Mouse (Mus musculus) liver, embryonic 13.5 days (tissue): Measurements from ENCODE around the gene Mpo. TPM values are rescaled to one million over a fixed set of nuclear protein-coding genes. Genes with fewer than 3 reads are reported as not detected.

Source experiments
- ATAC-seq: fragments of 200-750 bp; cut with Nextera tagmentation; 2 replicates; pipeline ENCODE4 v1.8.0; 2017; ENCODE audit warnings: low read depth, mild to moderate bottlenecking, moderate number of reproducible peaks, moderate library complexity
- DNase-seq: peaks from one replicate; pipeline ENCODE4 v3.0.0; 2022
- H3K27ac ChIP-seq: fragments of 300-500 bp; sonication (generic); 2 replicates; pipeline ENCODE4 v1.5.1; 2015; ENCODE audit warnings: moderate library complexity, mild to moderate bottlenecking, inconsistent platforms
- H3K27me3 ChIP-seq: fragments of 300-500 bp; sonication (generic); 2 replicates; pipeline ENCODE4 v1.6.1; 2015; ENCODE audit warnings: mild to moderate bottlenecking, inconsistent platforms
- H3K36me3 ChIP-seq: fragments of 300-500 bp; sonication (generic); 2 replicates; pipeline ENCODE4 v1.6.1; 2015; ENCODE audit warnings: mild to moderate bottlenecking, inconsistent platforms
- H3K4me1 ChIP-seq: fragments of 300-500 bp; sonication (generic); replicated peaks from 2 replicates; pipeline ENCODE4 v1.6.1; 2015; ENCODE audit warnings: inconsistent platforms
- H3K4me2 ChIP-seq: fragments of 300-500 bp; sonication (generic); 2 replicates; pipeline ENCODE4 v1.6.1; 2015; ENCODE audit warnings: inconsistent platforms, mild to moderate bottlenecking, moderate library complexity
- H3K4me3 ChIP-seq: fragments of 300-500 bp; sonication (generic); replicated peaks from 2 replicates; pipeline ENCODE4 v1.5.1; 2015; ENCODE audit warnings: mild to moderate bottlenecking, inconsistent platforms
- H3K9ac ChIP-seq: fragments of 300-500 bp; sonication (generic); 2 replicates; pipeline ENCODE4 v1.6.1; 2015; ENCODE audit warnings: mild to moderate bottlenecking, inconsistent platforms
- H3K9me3 ChIP-seq: fragments of 300-500 bp; sonication (generic); replicated peaks from 2 replicates; pipeline ENCODE4 v1.6.1; 2016; ENCODE audit warnings: inconsistent platforms
- WGBS: fragments of 180-500 bp; shearing (Covaris S2); methylation state at CpG from one replicate; pipeline ENCODE4 v1.1.7; 2015; ENCODE audit not compliant: insufficient replicate concordance; 5-methylcytosine and 5-hydroxymethylcytosine counted together
- polyA plus RNA-seq: library from polyadenylated mRNA; unstranded; fragments of >200 nt; fragmentation: Nextera tagmentation; extraction: Ambion mirVana; gene quantifications from 2 replicates; pipeline ENCODE4 v1.2.1, GENCODE M21; 2015

The Mpo gene
- polyA plus RNA-seq, 1 experiment from 2014 or later = 276 TPM

- peaks cover 57% of the 10 kb centered on the region for H3K4me1 ChIP-seq
- 12% methylated on average over 4 of the region's 4 CpGs for WGBS
- no peak overlapping the region for H3K9ac ChIP-seq
- peaks cover 40% of the 10 kb centered on the region for H3K27me3 ChIP-seq
- no peaks in the 10 kb centered on the region for H3K9me3 ChIP-seq
- no peak overlapping the region for H3K4me3 ChIP-seq
- ATAC-seq (peak; percentile 38), DNase-seq (no peak)
- H3K4me2 ChIP-seq = 0 out of 2 replicates have a peak overlapping the region, but pooled peaks have one; percentile 88
- H3K36me3 ChIP-seq = peaks cover 23% of the 10 kb centered on the region
- H3K27ac ChIP-seq = peak overlapping the region; percentile 100
These were observed 34.3 kb upstream of the Mpo start for GRCm38 (mm10) chr11:87758957-87759608.

- H3K4me3 ChIP-seq = no peak overlapping the region
- peak; percentile 12 for ATAC-seq
- peaks cover 45% of the 10 kb centered on the region for H3K27me3 ChIP-seq
- peaks cover 57% of the 10 kb centered on the region for H3K4me1 ChIP-seq
- no peak overlapping the region for H3K9ac ChIP-seq
- peak; percentile 70 for DNase-seq
- no peaks in the 10 kb centered on the region for H3K9me3 ChIP-seq
- H3K36me3 ChIP-seq = peaks cover 23% of the 10 kb centered on the region
- under 1% methylated on average over 3 of the region's 3 CpGs for WGBS
- H3K27ac ChIP-seq = peak overlapping the region; percentile 74
- no peak overlapping the region for H3K4me2 ChIP-seq
These were observed 33.8 kb upstream of the Mpo start for GRCm38 (mm10) chr11:87759609-87760005.

GRCm38 (mm10) chr11:87760301-87761081 lies 32.9 kb upstream of the Mpo start, which contains the start of gene Tspoap1:
Tspoap1 (plus strand) TSS chr11:87760541.
- no peak for ATAC-seq
- H3K27me3 ChIP-seq = peaks cover 54% of the 10 kb centered on the region

GRCm38 (mm10) chr11:87761181-87761721 lies 32.1 kb upstream of the Mpo start:
- H3K27ac ChIP-seq = no peak overlapping the region; the same call in 1 of the 2 replicates
- H3K4me3 ChIP-seq = no peak overlapping the region
- H3K9me3 ChIP-seq = no peaks in the 10 kb centered on the region
- H3K36me3 ChIP-seq = peaks cover 20% of the 10 kb centered on the region
- no peak overlapping the region for H3K4me2 ChIP-seq
- no peak overlapping the region for H3K9ac ChIP-seq
- DNase-seq (no peak), ATAC-seq (no peak)
- WGBS = 57% methylated on average over 11 of the region's 11 CpGs
- H3K4me1 ChIP-seq = peaks cover 52% of the 10 kb centered on the region
- peaks cover 62% of the 10 kb centered on the region for H3K27me3 ChIP-seq

More at GRCm38 (mm10) chr11:87760301-87761081, 32.9 kb upstream of the Mpo start, which contains the start of gene Tspoap1:
- Histone ChIP-seq H3K4me1 (peaks cover 52% of the 10 kb centered on the region), H3K4me3 (0 out of 2 replicates have a peak within 1 kb of the TSS, but pooled peaks have one; percentile 2), H3K9me3 (no peaks in the 10 kb centered on the region), H3K9ac (peak within 1 kb of the TSS; percentile 28; the same call in 1 of the 2 replicates), H3K27ac (peak within 1 kb of the TSS; percentile 74), H3K4me2 (no peak within 1 kb of the TSS), H3K36me3 (peaks cover 23% of the 10 kb centered on the region)
- peak; percentile 50 for DNase-seq
- 7% methylated on average over 23 of the region's 23 CpGs for WGBS

GRCm38 (mm10) chr11:87761806-87762701 lies 31.3 kb upstream of the Mpo start:
- Histone ChIP-seq H3K9me3 (no peaks in the 10 kb centered on the region), H3K4me2 (no peak overlapping the region), H3K27me3 (peaks cover 70% of the 10 kb centered on the region), H3K4me1 (peaks cover 52% of the 10 kb centered on the region), H3K27ac (no peak overlapping the region), H3K4me3 (no peak overlapping the region), H3K9ac (no peak overlapping the region), H3K36me3 (peaks cover 12% of the 10 kb centered on the region)
- ATAC-seq (no peak), DNase-seq (no peak)
- WGBS = 68% methylated on average over 14 of the region's 14 CpGs

- Histone ChIP-seq H3K4me1 (peaks cover 49% of the 10 kb centered on the region), H3K9ac (0 out of 2 replicates have a peak overlapping the region, but pooled peaks have one; percentile 5), H3K4me3 (no peak overlapping the region), H3K27ac (no peak overlapping the region), H3K36me3 (peaks cover 4% of the 10 kb centered on the region; the same call in 1 of the 2 replicates), H3K4me2 (peak overlapping the region; percentile 72; the same call in 1 of the 2 replicates), H3K27me3 (peaks cover 70% of the 10 kb centered on the region), H3K9me3 (no peaks in the 10 kb centered on the region)
- 62% methylated on average over 12 of the region's 12 CpGs for WGBS
- ATAC-seq (no peak), DNase-seq (no peak)
These were observed 30.5 kb upstream of the Mpo start for GRCm38 (mm10) chr11:87762702-87763385.

- peak overlapping the region; percentile 72 for H3K4me2 ChIP-seq
- no peaks in the 10 kb centered on the region for H3K9me3 ChIP-seq
- no peak overlapping the region for H3K9ac ChIP-seq
- no peak overlapping the region for H3K27ac ChIP-seq
- H3K27me3 ChIP-seq = peaks cover 71% of the 10 kb centered on the region
- ATAC-seq (no peak), DNase-seq (no peak)
- peak overlapping the region; percentile 47 for H3K4me3 ChIP-seq
- 31% methylated on average over 17 of the region's 17 CpGs for WGBS
- no peaks in the 10 kb centered on the region for H3K36me3 ChIP-seq
- H3K4me1 ChIP-seq = peaks cover 49% of the 10 kb centered on the region
These were observed 29.8 kb upstream of the Mpo start for GRCm38 (mm10) chr11:87763511-87763987.

- peaks cover 48% of the 10 kb centered on the region for H3K4me1 ChIP-seq
- peak overlapping the region; percentile 72 for H3K4me2 ChIP-seq
These were observed 29.1 kb upstream of the Mpo start for GRCm38 (mm10) chr11:87763988-87764876.

GRCm38 (mm10) chr11:87768745-87769144 lies 24.6 kb upstream of the Mpo start:
- WGBS = 46% methylated on average over 4 of the region's 4 CpGs

More at GRCm38 (mm10) chr11:87763988-87764876, 29.1 kb upstream of the Mpo start:
- Histone ChIP-seq H3K4me3 (peak overlapping the region; percentile 47), H3K27me3 (peaks cover 71% of the 10 kb centered on the region), H3K36me3 (no peaks in the 10 kb centered on the region), H3K27ac (no peak overlapping the region), H3K9ac (peak overlapping the region; percentile 40; the same call in 1 of the 2 replicates), H3K9me3 (no peaks in the 10 kb centered on the region)
- WGBS = 9% methylated on average over 65 of the region's 65 CpGs
- DNase-seq (no peak), ATAC-seq (no peak)

More at GRCm38 (mm10) chr11:87768745-87769144, 24.6 kb upstream of the Mpo start:
- H3K9ac ChIP-seq = no peak overlapping the region
- no peak overlapping the region for H3K4me2 ChIP-seq
- H3K27ac ChIP-seq = no peak overlapping the region
- DNase-seq = no peak
- H3K4me3 ChIP-seq = no peak overlapping the region
- H3K9me3 ChIP-seq = no peaks in the 10 kb centered on the region
- peak; percentile 32; the same call in 1 of the 2 replicates for ATAC-seq
- H3K36me3 ChIP-seq = no peaks in the 10 kb centered on the region
- H3K4me1 ChIP-seq = peaks cover 17% of the 10 kb centered on the region
- peaks cover 35% of the 10 kb centered on the region for H3K27me3 ChIP-seq
